Mouse (Mus musculus) midbrain, embryonic 15.5 days (tissue): ENCODE measurements around the gene Slc2a8. TPM values are rescaled to one million over a fixed set of nuclear protein-coding genes. Genes with fewer than 3 reads are reported as not detected.

ENCODE experiments used
- ATAC-seq: fragments of 200-750 bp; cut with Nextera tagmentation; replicated peaks from 2 replicates; pipeline ENCODE4 v1.8.0; 2017; ENCODE audit warnings: moderate TSS enrichment
- H3K27ac ChIP-seq: fragments of 300-500 bp; sonication (generic); 2 replicates; pipeline ENCODE4 v1.5.1; 2015; ENCODE audit warnings: mild to moderate bottlenecking, inconsistent platforms
- H3K27me3 ChIP-seq: fragments of 300-500 bp; sonication (generic); replicated peaks from 2 replicates; pipeline ENCODE4 v1.6.1; 2015; ENCODE audit warnings: inconsistent platforms
- H3K36me3 ChIP-seq: fragments of 300-500 bp; sonication (generic); replicated peaks from 2 replicates; pipeline ENCODE4 v1.6.1; 2015; ENCODE audit warnings: inconsistent platforms
- H3K4me1 ChIP-seq: fragments of 300-500 bp; sonication (generic); 2 replicates; pipeline ENCODE4 v1.6.1; 2015; ENCODE audit warnings: inconsistent platforms
- H3K4me2 ChIP-seq: fragments of 300-500 bp; sonication (generic); 2 replicates; pipeline ENCODE4 v1.6.1; 2015; ENCODE audit warnings: inconsistent platforms, mild to moderate bottlenecking, moderate library complexity
- H3K4me3 ChIP-seq: fragments of 300-500 bp; sonication (generic); 2 replicates; pipeline ENCODE4 v1.5.1; 2015; ENCODE audit warnings: mild to moderate bottlenecking, inconsistent platforms
- H3K9ac ChIP-seq: fragments of 300-500 bp; sonication (generic); 2 replicates; pipeline ENCODE4 v1.6.1; 2015; ENCODE audit warnings: mild to moderate bottlenecking, inconsistent platforms
- H3K9me3 ChIP-seq: fragments of 300-500 bp; sonication (generic); 2 replicates; pipeline ENCODE4 v1.6.1; 2016; ENCODE audit warnings: inconsistent platforms
- WGBS: fragments of 180-500 bp; shearing (Covaris S2); methylation state at CpG from one replicate; pipeline ENCODE4 v1.1.7; 2015; ENCODE audit warnings: mixed read lengths; 5-methylcytosine and 5-hydroxymethylcytosine counted together
- polyA plus RNA-seq: library from polyadenylated mRNA; unstranded; fragments of >200 nt; fragmentation: Nextera tagmentation; extraction: Ambion mirVana; gene quantifications from 2 replicates; pipeline ENCODE4 v1.2.1, GENCODE M21; 2015

The Slc2a8 gene
- polyA plus RNA-seq, 1 experiment from 2014 or later = 22.4 TPM

DNA sequence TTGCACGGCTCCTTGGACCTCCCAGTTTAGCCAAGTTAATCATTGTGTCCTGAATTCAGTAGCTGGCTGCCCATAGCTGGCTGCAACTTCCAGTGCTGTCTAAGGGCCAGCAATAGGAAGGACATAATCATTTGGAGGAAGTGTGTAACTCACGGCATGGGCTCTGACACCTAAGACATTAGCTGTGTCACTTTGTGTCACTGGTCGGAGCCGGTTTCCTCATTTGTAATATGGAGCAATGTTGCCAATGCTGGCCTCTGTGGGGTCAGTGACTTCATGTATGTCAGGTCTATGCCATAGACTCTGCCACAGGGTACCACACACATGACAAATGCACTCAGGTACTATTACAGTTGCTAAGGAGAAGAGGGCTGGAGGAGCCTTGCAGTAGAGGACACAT is 21.6 kb downstream of the Slc2a8 start:
- Histone ChIP-seq H3K9me3 (no peaks in the 10 kb centered on the region), H3K27ac (no peak overlapping the region), H3K4me2 (peak overlapping the region; percentile 82), H3K9ac (peak overlapping the region; percentile 59), H3K4me1 (peaks cover 30% of the 10 kb centered on the region), H3K4me3 (peak overlapping the region; percentile 76; the same call in 1 of the 2 replicates), H3K36me3 (peaks cover 15% of the 10 kb centered on the region; the same call in 1 of the 2 replicates), H3K27me3 (no peaks in the 10 kb centered on the region)
- 94% methylated on average over 4 of the region's 4 CpGs for WGBS
- ATAC-seq = no peak

DNA sequence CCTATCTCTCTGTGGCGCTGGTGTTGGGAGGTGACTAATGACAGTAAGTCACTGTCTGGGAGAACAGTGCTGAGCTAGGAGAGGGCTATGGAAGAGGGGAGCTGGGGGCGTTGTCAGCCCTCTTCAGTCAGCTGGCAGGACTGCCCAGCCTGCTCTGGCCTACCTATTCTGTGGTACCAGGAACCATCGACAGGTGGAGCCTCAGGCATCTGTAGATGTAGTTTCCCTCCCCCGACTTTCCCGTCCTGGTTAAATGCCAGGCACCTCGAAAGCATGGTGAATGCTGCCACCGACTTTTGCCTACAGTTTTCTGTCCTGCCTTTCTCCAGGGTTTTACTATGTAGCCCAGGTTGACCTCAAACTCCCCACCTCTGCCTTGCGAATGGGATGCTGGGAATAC is 24.5 kb downstream of the Slc2a8 start:
- ATAC-seq = no peak
- Histone ChIP-seq H3K27me3 (no peaks in the 10 kb centered on the region), H3K4me3 (no peak overlapping the region)

DNA sequence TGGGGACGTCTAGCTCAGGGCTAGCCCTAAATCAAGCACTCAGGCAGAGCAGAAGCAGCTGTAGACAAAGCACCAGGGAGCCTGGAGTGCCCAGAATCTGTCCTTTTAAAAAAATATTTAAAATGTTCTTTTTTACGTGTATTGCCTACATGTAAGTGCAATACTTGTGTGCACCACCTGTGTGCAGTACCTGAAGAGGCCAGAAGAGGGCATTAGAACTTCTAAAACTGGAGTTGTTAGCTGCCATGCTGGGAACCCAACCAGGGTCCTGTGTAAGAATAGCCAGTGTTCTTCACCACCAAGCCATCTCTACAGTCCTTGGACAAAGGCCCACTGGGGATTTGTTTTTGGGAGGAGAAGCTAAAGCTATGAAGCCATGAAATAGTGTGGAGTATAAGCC is 27.3 kb downstream of the Slc2a8 start:
- H3K36me3 ChIP-seq = peaks cover 36% of the 10 kb centered on the region

More for the DNA sequence above, 24.5 kb downstream of the Slc2a8 start:
- Histone ChIP-seq H3K9me3 (no peaks in the 10 kb centered on the region), H3K4me2 (no peak overlapping the region), H3K4me1 (peaks cover 13% of the 10 kb centered on the region), H3K27ac (no peak overlapping the region), H3K36me3 (peaks cover 28% of the 10 kb centered on the region), H3K9ac (no peak overlapping the region)
- WGBS = 67% methylated on average over 8 of the region's 8 CpGs

DNA sequence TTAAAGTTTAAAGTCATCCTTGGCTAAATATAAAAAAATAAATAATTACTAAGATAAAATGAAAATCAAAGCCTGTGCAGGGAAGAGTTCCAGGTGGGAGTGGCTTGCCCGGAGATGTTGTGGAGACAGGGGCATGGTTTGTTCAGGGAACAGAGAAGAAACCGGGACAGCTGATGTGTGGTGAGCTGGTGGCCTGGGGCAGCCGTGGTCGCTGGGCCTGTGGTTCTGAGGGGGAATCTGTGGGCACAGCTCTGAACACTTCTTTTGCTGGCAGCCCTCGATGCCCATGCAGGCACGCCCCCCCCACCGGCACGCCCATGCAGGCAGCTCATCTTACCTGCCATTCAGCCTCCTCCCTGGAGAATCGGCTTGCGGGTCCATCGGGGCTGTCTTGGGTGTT is 34.4 kb downstream of the Slc2a8 start:
- no peak for ATAC-seq
- H3K27ac ChIP-seq = no peak overlapping the region
- no peak overlapping the region for H3K4me3 ChIP-seq
- H3K36me3 ChIP-seq = peaks cover 38% of the 10 kb centered on the region
- WGBS = 93% methylated on average over 11 of the region's 11 CpGs
- H3K9me3 ChIP-seq = no peaks in the 10 kb centered on the region
- H3K4me2 ChIP-seq = no peak overlapping the region
- no peaks in the 10 kb centered on the region for H3K4me1 ChIP-seq
- H3K9ac ChIP-seq = no peak overlapping the region
- H3K27me3 ChIP-seq = no peaks in the 10 kb centered on the region

More for the DNA sequence above, 27.3 kb downstream of the Slc2a8 start:
- Histone ChIP-seq H3K9ac (no peak overlapping the region), H3K4me1 (no peaks in the 10 kb centered on the region), H3K9me3 (no peaks in the 10 kb centered on the region), H3K4me2 (no peak overlapping the region), H3K27ac (no peak overlapping the region), H3K27me3 (no peaks in the 10 kb centered on the region), H3K4me3 (no peak overlapping the region)
- WGBS = 94% methylated on average over 2 of the region's 2 CpGs
- no peak for ATAC-seq

DNA sequence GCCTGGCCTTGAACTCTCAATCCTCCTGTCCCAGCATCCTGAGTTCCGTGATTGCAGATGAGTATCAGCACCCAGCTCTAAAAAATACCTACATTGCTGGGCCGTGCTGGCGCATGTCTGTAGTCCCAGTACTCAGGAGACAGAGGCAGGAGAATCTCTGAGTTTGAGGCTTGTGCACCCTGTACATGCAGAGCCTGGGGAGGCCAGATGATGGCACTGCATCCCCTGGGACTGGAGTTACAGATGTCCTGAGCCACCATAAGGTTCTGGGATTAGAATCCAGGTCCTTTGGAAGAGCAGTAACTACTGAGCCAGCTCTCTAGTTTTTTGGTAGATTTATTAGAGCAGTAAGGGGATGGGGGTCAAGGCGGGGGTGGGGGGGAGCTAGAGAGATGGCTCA is 41.4 kb downstream of the Slc2a8 start:
- H3K9me3 ChIP-seq = no peaks in the 10 kb centered on the region
- peaks cover 39% of the 10 kb centered on the region for H3K36me3 ChIP-seq
- no peak for ATAC-seq
- H3K4me3 ChIP-seq = no peak overlapping the region
- H3K27ac ChIP-seq = no peak overlapping the region
- H3K9ac ChIP-seq = no peak overlapping the region
- 92% methylated on average over 4 of the region's 4 CpGs for WGBS
- H3K4me2 ChIP-seq = no peak overlapping the region
- no peaks in the 10 kb centered on the region for H3K27me3 ChIP-seq
- no peaks in the 10 kb centered on the region for H3K4me1 ChIP-seq

DNA sequence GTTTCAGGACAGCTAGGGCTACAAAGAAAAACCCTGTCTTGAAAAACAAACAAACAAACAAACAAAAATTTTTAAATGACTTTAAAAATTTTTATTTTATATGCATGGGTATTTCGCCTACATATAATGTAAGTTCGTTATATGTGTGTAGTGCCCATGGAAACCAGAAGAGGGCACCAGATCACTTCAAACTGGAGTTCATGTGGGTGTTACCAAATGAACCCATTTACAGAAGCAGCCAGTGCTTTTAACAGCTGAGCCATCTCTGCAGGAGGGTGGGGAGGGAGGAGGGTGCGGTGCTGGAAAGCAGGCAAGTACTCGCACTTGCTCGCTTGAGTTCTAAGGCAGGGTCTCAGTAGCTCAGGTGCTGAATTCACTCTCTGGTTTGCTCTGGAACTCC is 42.5 kb downstream of the Slc2a8 start:
- H3K36me3 ChIP-seq = peaks cover 31% of the 10 kb centered on the region
- no peak overlapping the region for H3K9ac ChIP-seq
- 63% methylated on average over 5 of the region's 5 CpGs for WGBS
- H3K4me1 ChIP-seq = no peaks in the 10 kb centered on the region
- H3K4me3 ChIP-seq = no peak overlapping the region
- H3K9me3 ChIP-seq = no peaks in the 10 kb centered on the region
- H3K27me3 ChIP-seq = no peaks in the 10 kb centered on the region
- no peak overlapping the region for H3K4me2 ChIP-seq
- H3K27ac ChIP-seq = no peak overlapping the region
- ATAC-seq = no peak

DNA sequence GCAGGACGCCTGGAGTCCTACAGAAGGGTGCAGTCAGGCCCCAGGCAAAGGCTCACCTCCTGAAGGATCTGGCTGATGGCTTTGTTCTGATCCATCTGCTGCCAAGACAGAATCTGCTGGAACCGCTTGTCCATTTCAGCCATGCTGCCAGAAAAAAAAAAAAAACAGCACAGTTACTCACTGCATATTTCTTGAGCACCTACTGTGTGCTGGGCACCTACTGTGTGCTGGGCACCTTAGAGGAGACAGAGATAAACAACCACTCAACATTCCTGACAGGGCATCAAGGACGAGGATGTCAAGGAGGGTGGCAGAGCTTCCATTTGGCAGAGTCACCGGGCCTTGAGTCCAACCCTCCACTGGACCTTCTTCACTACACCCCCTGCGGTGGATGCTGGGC is 43.1 kb downstream of the Slc2a8 start:
- 93% methylated on average over 5 of the region's 5 CpGs for WGBS
- no peaks in the 10 kb centered on the region for H3K9me3 ChIP-seq
- no peaks in the 10 kb centered on the region for H3K27me3 ChIP-seq
- no peak overlapping the region for H3K4me3 ChIP-seq
- no peak overlapping the region for H3K27ac ChIP-seq
- H3K4me2 ChIP-seq = no peak overlapping the region
- peaks cover 27% of the 10 kb centered on the region for H3K36me3 ChIP-seq
- no peaks in the 10 kb centered on the region for H3K4me1 ChIP-seq
- H3K9ac ChIP-seq = no peak overlapping the region
- ATAC-seq = no peak

DNA sequence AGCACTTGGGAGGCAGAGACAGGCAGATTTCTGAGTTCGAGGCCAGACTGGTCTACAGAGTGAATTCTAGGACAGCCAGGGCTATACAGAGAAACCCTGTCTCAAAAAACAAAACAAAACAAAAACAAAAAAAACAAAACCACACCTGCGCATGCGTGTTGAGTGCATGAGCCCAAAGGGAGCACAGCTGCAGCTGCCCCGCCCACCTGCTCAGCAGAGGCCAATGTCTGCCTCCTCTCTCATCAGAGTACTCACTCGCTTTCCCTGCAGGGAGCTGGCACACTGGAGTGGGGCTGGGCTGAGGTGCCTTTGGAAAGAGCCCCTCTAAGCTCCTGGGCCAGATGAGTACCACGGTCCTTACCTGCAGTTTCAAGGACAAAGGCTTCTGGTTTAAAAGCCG is 50.2 kb downstream of the Slc2a8 start:
- Histone ChIP-seq H3K27me3 (no peaks in the 10 kb centered on the region), H3K4me3 (no peak overlapping the region), H3K27ac (no peak overlapping the region), H3K9ac (no peak overlapping the region), H3K36me3 (peaks cover 19% of the 10 kb centered on the region; the same call in 1 of the 2 replicates), H3K9me3 (no peaks in the 10 kb centered on the region), H3K4me1 (0 out of 2 replicates have a peak, but pooled peaks cover 4% of the 10 kb centered on the region), H3K4me2 (no peak overlapping the region)
- ATAC-seq = no peak
- WGBS = 83% methylated on average over 7 of the region's 7 CpGs

DNA sequence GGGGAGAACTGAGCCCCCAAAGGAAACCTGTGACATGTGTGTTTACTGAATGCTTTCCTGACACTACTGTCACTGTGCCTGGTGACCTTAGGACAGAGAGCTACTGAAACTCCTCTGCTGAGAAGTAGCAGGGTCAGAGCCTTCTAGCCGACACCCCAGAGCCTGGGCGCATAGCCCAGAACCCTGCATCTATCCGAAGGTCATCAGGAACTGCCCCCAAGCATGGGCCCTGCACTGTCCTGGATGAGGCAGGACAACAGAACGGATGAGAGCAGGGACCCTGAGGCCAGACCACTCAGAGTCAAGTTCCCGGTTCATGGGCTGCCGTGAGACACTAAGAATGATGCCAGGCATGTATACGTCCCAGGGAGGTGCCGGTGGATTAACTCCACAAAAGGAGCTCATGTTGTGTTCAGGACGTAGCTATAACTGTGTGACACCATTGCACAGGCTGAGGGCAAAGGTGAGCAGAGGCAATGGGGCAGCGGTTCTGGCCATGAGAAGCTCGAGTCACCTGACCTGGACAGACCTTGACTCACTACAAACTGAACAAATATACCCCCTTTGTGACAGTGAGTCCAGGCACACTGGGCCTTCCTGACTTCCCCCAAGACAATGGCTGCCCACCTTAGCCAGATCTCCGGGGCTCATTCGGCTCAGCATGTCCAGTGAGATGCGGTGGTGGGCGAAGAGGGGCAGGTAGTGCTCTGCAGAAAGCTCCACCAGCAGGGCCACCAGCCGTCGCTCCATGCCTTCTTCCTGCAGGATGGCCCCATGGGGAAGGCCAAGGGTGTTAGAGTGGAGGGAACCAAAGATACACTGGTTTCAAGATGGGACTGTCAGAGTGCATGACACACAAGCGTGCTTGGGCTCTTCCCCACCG is 52.7 kb downstream of the Slc2a8 start:
- no peaks in the 10 kb centered on the region for H3K27me3 ChIP-seq
- H3K36me3 ChIP-seq = peaks cover 17% of the 10 kb centered on the region; the same call in 1 of the 2 replicates

DNA sequence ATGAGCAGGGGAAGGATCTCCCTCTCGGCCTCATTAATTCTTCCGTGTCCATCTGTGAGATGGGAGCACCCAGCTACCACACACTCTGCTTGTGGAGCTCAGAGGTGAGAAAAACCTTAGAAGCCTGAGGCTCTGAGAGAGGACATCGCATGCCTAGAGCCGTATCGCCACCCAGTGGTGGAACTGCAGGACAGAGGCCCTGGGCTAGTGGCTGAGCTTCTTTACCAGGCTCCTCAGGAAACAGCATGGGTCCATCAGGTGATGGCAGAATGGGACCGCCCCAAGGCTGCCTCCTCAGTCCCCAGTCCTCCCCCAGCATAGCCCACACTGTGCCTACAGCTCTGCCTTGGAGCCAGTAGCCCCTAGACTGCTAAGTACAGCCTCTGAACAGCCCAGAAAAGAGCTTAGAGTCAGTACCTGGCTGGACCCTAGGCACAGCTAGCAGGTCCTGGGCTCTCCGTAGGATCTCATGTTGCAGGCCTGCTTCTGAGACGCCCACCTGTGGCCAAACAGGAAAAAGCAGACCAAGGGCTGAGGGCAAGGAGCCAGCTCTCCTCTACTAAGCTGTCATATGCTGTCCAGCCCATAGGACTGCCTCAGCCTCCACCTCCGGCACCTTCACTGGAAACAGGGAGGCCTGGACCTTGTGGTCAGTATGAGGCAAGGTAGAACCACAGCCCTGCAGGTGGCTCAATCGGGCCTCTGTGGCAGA is 53.5 kb downstream of the Slc2a8 start:
- Histone ChIP-seq H3K36me3 (peaks cover 20% of the 10 kb centered on the region; the same call in 1 of the 2 replicates), H3K9ac (no peak overlapping the region), H3K4me1 (0 out of 2 replicates have a peak, but pooled peaks cover 4% of the 10 kb centered on the region), H3K4me2 (no peak overlapping the region), H3K27me3 (no peaks in the 10 kb centered on the region), H3K9me3 (no peaks in the 10 kb centered on the region), H3K4me3 (no peak overlapping the region), H3K27ac (no peak overlapping the region)
- ATAC-seq = peak; percentile 66
- WGBS = 32% methylated on average over 10 of the region's 10 CpGs

More for the DNA sequence above, 52.7 kb downstream of the Slc2a8 start:
- Histone ChIP-seq H3K4me2 (no peak overlapping the region), H3K9me3 (no peaks in the 10 kb centered on the region), H3K27ac (no peak overlapping the region), H3K4me3 (no peak overlapping the region), H3K9ac (no peak overlapping the region), H3K4me1 (0 out of 2 replicates have a peak, but pooled peaks cover 4% of the 10 kb centered on the region)
- ATAC-seq = no peak
- WGBS = 87% methylated on average over 19 of the region's 19 CpGs

DNA sequence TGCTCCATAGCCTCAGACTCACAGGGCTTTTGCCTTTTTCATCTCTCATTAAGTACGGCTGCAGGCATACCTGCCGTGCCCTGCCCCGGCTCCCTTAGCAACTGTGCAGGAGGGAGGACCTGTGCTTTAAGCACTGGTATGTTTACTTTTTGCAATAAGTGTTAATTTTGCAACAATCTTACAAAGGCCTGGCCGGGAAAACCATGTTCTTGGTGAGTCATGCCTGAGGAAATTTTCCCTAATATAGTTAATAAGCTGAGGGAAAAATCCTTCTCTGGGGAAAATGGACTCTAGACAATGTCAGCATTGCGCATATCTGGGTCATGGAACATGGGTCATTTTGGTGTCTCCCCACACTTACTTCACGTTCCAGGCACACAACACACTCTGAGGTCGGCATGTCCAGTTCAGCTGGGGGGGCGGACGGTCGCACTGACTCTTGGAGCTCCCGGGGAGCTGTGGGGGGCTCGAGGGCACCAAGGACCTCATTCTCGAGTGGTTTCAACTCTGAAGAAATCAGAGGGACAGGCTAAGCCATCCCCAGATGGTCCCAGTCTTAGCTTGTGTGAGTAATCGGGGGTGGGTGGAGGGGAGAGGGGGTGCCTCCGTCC is 54.2 kb downstream of the Slc2a8 start:
- Histone ChIP-seq H3K4me1 (0 out of 2 replicates have a peak, but pooled peaks cover 4% of the 10 kb centered on the region), H3K4me3 (no peak overlapping the region), H3K4me2 (no peak overlapping the region), H3K36me3 (peaks cover 25% of the 10 kb centered on the region; the same call in 1 of the 2 replicates), H3K9me3 (no peaks in the 10 kb centered on the region), H3K9ac (no peak overlapping the region), H3K27me3 (no peaks in the 10 kb centered on the region), H3K27ac (no peak overlapping the region)
- no peak for ATAC-seq
- WGBS = 77% methylated on average over 15 of the region's 15 CpGs
